Mouse (Mus musculus): Measurements from ENCODE around the gene Slc23a2. TPM values are rescaled to one million over a fixed set of nuclear protein-coding genes. Genes with fewer than 3 reads are reported as not detected.

The Slc23a2 gene
- polyA plus RNA-seq, 1 experiment from 2014 or later = 8.9 TPM

DNA sequence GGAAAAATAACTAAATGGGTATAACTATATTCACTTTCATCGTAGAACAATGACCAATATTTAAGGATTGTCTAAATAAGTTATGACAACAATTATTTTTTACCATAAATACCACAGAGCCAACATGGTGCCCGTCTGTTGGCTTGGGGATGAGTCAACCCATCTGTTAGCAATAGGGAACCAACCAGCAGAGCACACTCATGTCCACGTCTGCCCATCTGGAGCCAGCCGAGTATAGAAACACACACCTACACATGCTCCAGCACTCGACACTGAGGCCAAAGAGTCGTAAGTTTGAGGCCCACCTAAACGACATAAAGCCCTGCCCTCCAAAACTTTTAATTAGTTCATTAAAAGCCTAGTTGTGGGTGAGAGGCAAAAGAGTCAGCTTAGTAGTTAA lies 15.7 kb downstream of the Slc23a2 start:
- H3K27me3 ChIP-seq (replicated peaks; ENCODE audit: control insufficient read depth, insufficient read depth, low read length) = no peaks in the 10 kb centered on the region
- H3K27ac ChIP-seq (ENCODE audit: low read depth, low read length) = no peak overlapping the region
- H3K36me3 ChIP-seq (ENCODE audit: control insufficient read depth, insufficient read depth) = no peaks in the 10 kb centered on the region
- ATAC-seq = no peak
- no peak overlapping the region for H3K4me2 ChIP-seq (replicated peaks; ENCODE audit: low read depth)
- no peaks in the 10 kb centered on the region for H3K9me3 ChIP-seq (ENCODE audit: control insufficient read depth)
- WGBS = 96% methylated on average over 7 of the region's 7 CpGs
- no peak for TF ChIP-seq CTCF (IDR thresholded peaks at IDR 0.05; ENCODE audit: low read depth)
- H3K4me1 ChIP-seq (replicated peaks; ENCODE audit: control insufficient read depth, insufficient read depth, low read length) = no peaks in the 10 kb centered on the region; the same call in 1 of the 2 replicates
- no peak overlapping the region for H3K4me3 ChIP-seq (ENCODE audit: low read depth, low read length)
- H3K9ac ChIP-seq (ENCODE audit: low read depth, low read length) = no peak overlapping the region

- no peak for ATAC-seq
These were observed 17.0 kb downstream of the Slc23a2 start for GRCm38 (mm10) chr2:132127904-132128303.

GRCm38 (mm10) chr2:132126292-132126691 lies 18.6 kb downstream of the Slc23a2 start:
- Histone ChIP-seq H3K4me1 (replicated peaks; ENCODE audit: control insufficient read depth, insufficient read depth, low read length) (no peaks in the 10 kb centered on the region; the same call in 1 of the 2 replicates), H3K9me3 (ENCODE audit: control insufficient read depth) (no peaks in the 10 kb centered on the region), H3K27ac (ENCODE audit: low read depth, low read length) (no peak overlapping the region), H3K9ac (ENCODE audit: low read depth, low read length) (no peak overlapping the region), H3K4me3 (ENCODE audit: low read depth, low read length) (no peak overlapping the region), H3K36me3 (ENCODE audit: control insufficient read depth, insufficient read depth) (no peaks in the 10 kb centered on the region), H3K27me3 (replicated peaks; ENCODE audit: control insufficient read depth, insufficient read depth, low read length) (no peaks in the 10 kb centered on the region), H3K4me2 (replicated peaks; ENCODE audit: low read depth) (no peak overlapping the region)
- TF ChIP-seq CTCF (IDR thresholded peaks at IDR 0.05; ENCODE audit: low read depth) = no peak
- WGBS = 95% methylated on average over 1 of the region's 1 CpGs
- ATAC-seq = no peak

More at GRCm38 (mm10) chr2:132127904-132128303, 17.0 kb downstream of the Slc23a2 start:
- Histone ChIP-seq H3K4me1 (replicated peaks; ENCODE audit: control insufficient read depth, insufficient read depth, low read length) (no peaks in the 10 kb centered on the region; the same call in 1 of the 2 replicates), H3K36me3 (ENCODE audit: control insufficient read depth, insufficient read depth) (no peaks in the 10 kb centered on the region), H3K9me3 (ENCODE audit: control insufficient read depth) (no peaks in the 10 kb centered on the region), H3K27ac (ENCODE audit: low read depth, low read length) (no peak overlapping the region), H3K9ac (ENCODE audit: low read depth, low read length) (no peak overlapping the region), H3K27me3 (replicated peaks; ENCODE audit: control insufficient read depth, insufficient read depth, low read length) (no peaks in the 10 kb centered on the region), H3K4me2 (replicated peaks; ENCODE audit: low read depth) (no peak overlapping the region), H3K4me3 (ENCODE audit: low read depth, low read length) (no peak overlapping the region)
- WGBS = 52% methylated on average over 10 of the region's 10 CpGs
- TF ChIP-seq CTCF (IDR thresholded peaks at IDR 0.05; ENCODE audit: low read depth) = no peak

- 73% methylated on average over 4 of the region's 4 CpGs for WGBS
- Histone ChIP-seq H3K9ac (ENCODE audit: low read depth, low read length) (no peak overlapping the region), H3K27me3 (replicated peaks; ENCODE audit: control insufficient read depth, insufficient read depth, low read length) (no peaks in the 10 kb centered on the region), H3K4me3 (ENCODE audit: low read depth, low read length) (no peak overlapping the region), H3K9me3 (ENCODE audit: control insufficient read depth) (no peaks in the 10 kb centered on the region), H3K4me1 (replicated peaks; ENCODE audit: control insufficient read depth, insufficient read depth, low read length) (no peaks in the 10 kb centered on the region), H3K4me2 (replicated peaks; ENCODE audit: low read depth) (no peak overlapping the region), H3K27ac (ENCODE audit: low read depth, low read length) (no peak overlapping the region), H3K36me3 (ENCODE audit: control insufficient read depth, insufficient read depth) (no peaks in the 10 kb centered on the region)
- TF ChIP-seq CTCF (IDR thresholded peaks at IDR 0.05; ENCODE audit: low read depth) = no peak
- ATAC-seq = no peak
These were observed 21.8 kb downstream of the Slc23a2 start for GRCm38 (mm10) chr2:132123063-132123462.

- Histone ChIP-seq H3K4me1 (replicated peaks; ENCODE audit: control insufficient read depth, insufficient read depth, low read length) (no peaks in the 10 kb centered on the region), H3K9ac (ENCODE audit: low read depth, low read length) (no peak overlapping the region), H3K4me2 (replicated peaks; ENCODE audit: low read depth) (no peak overlapping the region), H3K27me3 (replicated peaks; ENCODE audit: control insufficient read depth, insufficient read depth, low read length) (no peaks in the 10 kb centered on the region), H3K9me3 (ENCODE audit: control insufficient read depth) (no peaks in the 10 kb centered on the region), H3K4me3 (ENCODE audit: low read depth, low read length) (no peak overlapping the region), H3K27ac (ENCODE audit: low read depth, low read length) (no peak overlapping the region), H3K36me3 (ENCODE audit: control insufficient read depth, insufficient read depth) (no peaks in the 10 kb centered on the region)
- ATAC-seq = no peak
- no peak for TF ChIP-seq CTCF (IDR thresholded peaks at IDR 0.05; ENCODE audit: low read depth)
- 93% methylated on average over 3 of the region's 3 CpGs for WGBS
These were observed 23.9 kb downstream of the Slc23a2 start for GRCm38 (mm10) chr2:132121050-132121449.

GRCm38 (mm10) chr2:132118646-132119045 lies 26.3 kb downstream of the Slc23a2 start:
- H3K36me3 ChIP-seq (ENCODE audit: control insufficient read depth, insufficient read depth) = no peaks in the 10 kb centered on the region
- H3K27ac ChIP-seq (ENCODE audit: low read depth, low read length) = no peak overlapping the region
- no peak overlapping the region for H3K4me3 ChIP-seq (ENCODE audit: low read depth, low read length)
- no peak for ATAC-seq
- H3K9ac ChIP-seq (ENCODE audit: low read depth, low read length) = no peak overlapping the region
- no peaks in the 10 kb centered on the region for H3K27me3 ChIP-seq (replicated peaks; ENCODE audit: control insufficient read depth, insufficient read depth, low read length)
- H3K9me3 ChIP-seq (ENCODE audit: control insufficient read depth) = no peaks in the 10 kb centered on the region
- H3K4me1 ChIP-seq (replicated peaks; ENCODE audit: control insufficient read depth, insufficient read depth, low read length) = no peaks in the 10 kb centered on the region
- TF ChIP-seq CTCF (IDR thresholded peaks at IDR 0.05; ENCODE audit: low read depth) = no peak
- 71% methylated on average over 1 of the region's 1 CpGs for WGBS
- no peak overlapping the region for H3K4me2 ChIP-seq (replicated peaks; ENCODE audit: low read depth)

- ATAC-seq = no peak
- TF ChIP-seq CTCF (IDR thresholded peaks at IDR 0.05; ENCODE audit: low read depth) = no peak
- no peaks in the 10 kb centered on the region for H3K36me3 ChIP-seq (ENCODE audit: control insufficient read depth, insufficient read depth)
- no peak overlapping the region for H3K4me2 ChIP-seq (replicated peaks; ENCODE audit: low read depth)
- no peaks in the 10 kb centered on the region for H3K27me3 ChIP-seq (replicated peaks; ENCODE audit: control insufficient read depth, insufficient read depth, low read length)
- no peak overlapping the region for H3K27ac ChIP-seq (ENCODE audit: low read depth, low read length)
- H3K9me3 ChIP-seq (ENCODE audit: control insufficient read depth) = no peaks in the 10 kb centered on the region
- 94% methylated on average over 5 of the region's 5 CpGs for whole genome bisulfite sequencing
- H3K9ac ChIP-seq (ENCODE audit: low read depth, low read length) = no peak overlapping the region
- no peak overlapping the region for H3K4me3 ChIP-seq (ENCODE audit: low read depth, low read length)
- H3K4me1 ChIP-seq (replicated peaks; ENCODE audit: control insufficient read depth, insufficient read depth, low read length) = no peaks in the 10 kb centered on the region
These were observed 29.0 kb downstream of the Slc23a2 start for GRCm38 (mm10) chr2:132115936-132116335.
